Mouse (Mus musculus) hindbrain, embryonic 13.5 days (tissue): Measurements from ENCODE around the gene Selenbp1. TPM values are rescaled to one million over a fixed set of nuclear protein-coding genes. Genes with fewer than 3 reads are reported as not detected.
"Not testable (repeated sequence)": the region's sequence is repeated elsewhere in the genome, so short reads cannot be mapped to it uniquely, and the experiment has no call there.

ENCODE experiments used
- ATAC-seq: fragments of 200-750 bp; cut with Nextera tagmentation; 2 replicates; pipeline ENCODE4 v1.8.0; 2017; ENCODE audit warnings: moderate TSS enrichment; ENCODE audit not compliant: low FRiP score
- H3K27ac ChIP-seq: fragments of 300-500 bp; sonication (generic); 2 replicates; pipeline ENCODE4 v1.5.1; 2015; ENCODE audit warnings: inconsistent platforms, mild to moderate bottlenecking, moderate library complexity
- H3K27me3 ChIP-seq: fragments of 300-500 bp; sonication (generic); 2 replicates; pipeline ENCODE4 v1.6.1; 2015; ENCODE audit warnings: mild to moderate bottlenecking, inconsistent platforms
- H3K36me3 ChIP-seq: fragments of 300-500 bp; sonication (generic); 2 replicates; pipeline ENCODE4 v1.6.1; 2015; ENCODE audit warnings: mild to moderate bottlenecking, inconsistent platforms
- H3K4me1 ChIP-seq: fragments of 300-500 bp; sonication (generic); replicated peaks from 2 replicates; pipeline ENCODE4 v1.6.1; 2015; ENCODE audit warnings: inconsistent platforms
- H3K4me2 ChIP-seq: fragments of 300-500 bp; sonication (generic); 2 replicates; pipeline ENCODE4 v1.6.1; 2015; ENCODE audit warnings: inconsistent platforms, mild to moderate bottlenecking, moderate library complexity
- H3K4me3 ChIP-seq: fragments of 300-500 bp; sonication (generic); 2 replicates; pipeline ENCODE4 v1.5.1; 2015; ENCODE audit warnings: mild to moderate bottlenecking, inconsistent platforms
- H3K9ac ChIP-seq: fragments of 300-500 bp; sonication (generic); 2 replicates; pipeline ENCODE4 v1.6.1; 2015; ENCODE audit warnings: mild to moderate bottlenecking, inconsistent platforms
- H3K9me3 ChIP-seq: fragments of 300-500 bp; sonication (generic); 2 replicates; pipeline ENCODE4 v1.6.1; 2016; ENCODE audit warnings: inconsistent platforms
- WGBS: fragments of 180-500 bp; shearing (Covaris S2); methylation state at CpG from one replicate; pipeline ENCODE4 v1.1.7; 2015; 5-methylcytosine and 5-hydroxymethylcytosine counted together
- polyA plus RNA-seq: library from polyadenylated mRNA; unstranded; fragments of >200 nt; fragmentation: Nextera tagmentation; extraction: Ambion mirVana; gene quantifications from 2 replicates; pipeline ENCODE4 v1.2.1, GENCODE M21; 2015

Gene Selenbp1
- polyA plus RNA-seq, 1 experiment from 2014 or later, result 14.1 TPM

DNA sequence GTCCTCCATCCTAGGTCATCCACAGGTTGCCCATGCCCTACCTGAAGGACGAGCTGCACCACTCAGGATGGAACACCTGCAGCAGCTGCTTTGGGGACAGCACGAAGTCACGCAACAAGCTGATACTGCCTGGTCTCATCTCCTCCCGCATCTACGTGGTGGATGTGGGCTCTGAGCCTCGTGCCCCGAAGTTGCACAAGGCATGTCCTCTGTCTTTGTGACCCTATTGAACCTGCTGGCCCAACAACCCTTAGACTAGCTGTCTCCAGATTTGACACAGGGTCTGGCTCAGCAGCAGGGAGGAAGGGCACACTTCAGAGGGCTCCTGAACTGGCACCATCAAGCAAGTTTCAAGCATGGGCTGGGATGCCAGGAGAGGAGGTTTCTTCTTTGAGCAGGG lies 4.3 kb downstream of the Selenbp1 start:
- H3K9ac ChIP-seq, H3K4me3 ChIP-seq, H3K4me2 ChIP-seq, H3K9me3 ChIP-seq, H3K27me3 ChIP-seq, ATAC-seq, H3K27ac ChIP-seq, H3K36me3 ChIP-seq: not testable (repeated sequence)
- WGBS, result 93% methylated on average over 7 of the region's 7 CpGs
- peaks cover 11% of the 10 kb centered on the region for H3K4me1 ChIP-seq

GRCm38 (mm10) chr3:94940033-94940432 lies 7.2 kb downstream of the Selenbp1 start:
- 75% methylated on average over 9 of the region's 9 CpGs for WGBS
- not testable (repeated sequence) for H3K9ac ChIP-seq, ATAC-seq

GRCm38 (mm10) chr3:94942211-94942967 lies 9.5 kb downstream of the Selenbp1 start:
- not testable (repeated sequence) for H3K27me3 ChIP-seq, H3K9ac ChIP-seq, H3K27ac ChIP-seq, H3K9me3 ChIP-seq, H3K4me1 ChIP-seq, H3K4me3 ChIP-seq, H3K36me3 ChIP-seq, ATAC-seq, H3K4me2 ChIP-seq
- 92% methylated on average over 8 of the region's 9 CpGs for whole genome bisulfite sequencing

More at GRCm38 (mm10) chr3:94940033-94940432, 7.2 kb downstream of the Selenbp1 start:
- not testable (repeated sequence) for H3K27ac ChIP-seq, H3K36me3 ChIP-seq, H3K4me1 ChIP-seq, H3K4me3 ChIP-seq, H3K4me2 ChIP-seq, H3K9me3 ChIP-seq, H3K27me3 ChIP-seq

DNA sequence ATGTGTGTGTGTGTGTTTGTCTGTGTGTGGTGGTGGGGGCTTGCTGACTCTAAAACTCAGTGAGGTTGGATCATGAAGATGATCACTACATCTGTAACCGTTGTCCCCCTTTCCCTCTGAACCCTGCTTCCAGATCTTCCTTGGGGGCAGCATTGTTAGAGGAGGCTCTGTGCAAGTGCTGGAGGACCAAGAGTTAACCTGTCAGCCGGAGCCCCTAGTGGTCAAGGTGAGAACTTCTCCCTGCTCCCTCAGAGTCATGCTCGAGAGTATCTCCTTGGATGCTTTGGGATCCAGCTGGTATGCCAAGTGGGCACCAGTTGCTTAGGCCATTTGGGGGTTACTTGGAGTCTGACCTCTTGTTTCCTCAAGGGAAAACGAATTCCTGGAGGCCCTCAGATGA lies 10.8 kb downstream of the Selenbp1 start:
- H3K9ac ChIP-seq, H3K4me1 ChIP-seq, H3K4me3 ChIP-seq, H3K36me3 ChIP-seq, H3K27me3 ChIP-seq, ATAC-seq, H3K27ac ChIP-seq, H3K9me3 ChIP-seq, H3K4me2 ChIP-seq: not testable (repeated sequence)
- 33% methylated on average over 4 of the region's 4 CpGs for WGBS

GRCm38 (mm10) chr3:94948066-94948614 lies 15.3 kb downstream of the Selenbp1 start:
- Histone ChIP-seq H3K9me3 (no peaks in the 10 kb centered on the region), H3K4me1 (peaks cover 5% of the 10 kb centered on the region; the same call in 1 of the 2 replicates), H3K36me3 (no peaks in the 10 kb centered on the region), H3K27me3 (no peaks in the 10 kb centered on the region), H3K4me2 (no peak overlapping the region), H3K27ac (no peak overlapping the region), H3K9ac (no peak overlapping the region), H3K4me3 (no peak overlapping the region)
- WGBS, result 78% methylated on average over 3 of the region's 3 CpGs
- ATAC-seq, result no peak

- no peak overlapping the region for H3K4me2 ChIP-seq
- H3K9ac ChIP-seq, result no peak overlapping the region
- no peaks in the 10 kb centered on the region for H3K9me3 ChIP-seq
- no peak overlapping the region for H3K4me3 ChIP-seq
- no peaks in the 10 kb centered on the region for H3K27me3 ChIP-seq
- H3K27ac ChIP-seq, result no peak overlapping the region
- H3K36me3 ChIP-seq, result no peaks in the 10 kb centered on the region
- H3K4me1 ChIP-seq, result peaks cover 10% of the 10 kb centered on the region
- no peak for ATAC-seq
- 87% methylated on average over 3 of the region's 3 CpGs for WGBS
These were observed 16.8 kb downstream of the Selenbp1 start for GRCm38 (mm10) chr3:94949645-94950044.

- H3K4me2 ChIP-seq, result peak overlapping the region; percentile 52
- H3K9me3 ChIP-seq, result no peaks in the 10 kb centered on the region
- H3K27me3 ChIP-seq, result no peaks in the 10 kb centered on the region
- peaks cover 23% of the 10 kb centered on the region for H3K36me3 ChIP-seq
- WGBS, result 76% methylated on average over 5 of the region's 5 CpGs
- peak overlapping the region; percentile 90; the same call in 1 of the 2 replicates for H3K9ac ChIP-seq
- peaks cover 22% of the 10 kb centered on the region for H3K4me1 ChIP-seq
- H3K4me3 ChIP-seq, result peak overlapping the region; percentile 72
- ATAC-seq, result no peak
- 0 out of 2 replicates have a peak overlapping the region, but pooled peaks have one; percentile 97 for H3K27ac ChIP-seq
These were observed 19.9 kb downstream of the Selenbp1 start for GRCm38 (mm10) chr3:94952806-94953205.

DNA sequence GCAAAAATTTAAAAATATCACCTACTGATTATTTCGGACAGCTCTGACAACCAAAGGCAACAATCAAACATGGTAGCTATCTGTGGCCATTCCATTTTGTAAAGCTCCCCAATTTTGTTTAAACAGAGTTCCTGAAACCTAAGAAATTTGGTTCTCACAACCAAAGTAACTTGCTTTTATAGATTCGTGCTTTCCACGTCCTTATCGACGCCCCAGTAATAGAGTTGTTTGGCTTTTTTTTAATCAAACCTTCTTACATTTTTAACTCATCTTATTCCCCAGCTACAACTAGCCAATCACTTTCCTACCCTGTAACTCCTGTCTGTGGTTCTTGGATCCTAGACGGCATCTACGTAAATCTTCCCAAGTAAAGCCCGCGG lies 20.5 kb downstream of the Selenbp1 start:
- H3K4me3 ChIP-seq, result peak overlapping the region; percentile 72
- peak overlapping the region; percentile 52 for H3K4me2 ChIP-seq
- H3K27ac ChIP-seq, result peak overlapping the region; percentile 97
- peak overlapping the region; percentile 90 for H3K9ac ChIP-seq
- H3K27me3 ChIP-seq, result no peaks in the 10 kb centered on the region
- H3K9me3 ChIP-seq, result no peaks in the 10 kb centered on the region
- H3K4me1 ChIP-seq, result peaks cover 22% of the 10 kb centered on the region
- WGBS, result 17% methylated on average over 9 of the region's 9 CpGs
- H3K36me3 ChIP-seq, result peaks cover 29% of the 10 kb centered on the region
- ATAC-seq, result no peak

DNA sequence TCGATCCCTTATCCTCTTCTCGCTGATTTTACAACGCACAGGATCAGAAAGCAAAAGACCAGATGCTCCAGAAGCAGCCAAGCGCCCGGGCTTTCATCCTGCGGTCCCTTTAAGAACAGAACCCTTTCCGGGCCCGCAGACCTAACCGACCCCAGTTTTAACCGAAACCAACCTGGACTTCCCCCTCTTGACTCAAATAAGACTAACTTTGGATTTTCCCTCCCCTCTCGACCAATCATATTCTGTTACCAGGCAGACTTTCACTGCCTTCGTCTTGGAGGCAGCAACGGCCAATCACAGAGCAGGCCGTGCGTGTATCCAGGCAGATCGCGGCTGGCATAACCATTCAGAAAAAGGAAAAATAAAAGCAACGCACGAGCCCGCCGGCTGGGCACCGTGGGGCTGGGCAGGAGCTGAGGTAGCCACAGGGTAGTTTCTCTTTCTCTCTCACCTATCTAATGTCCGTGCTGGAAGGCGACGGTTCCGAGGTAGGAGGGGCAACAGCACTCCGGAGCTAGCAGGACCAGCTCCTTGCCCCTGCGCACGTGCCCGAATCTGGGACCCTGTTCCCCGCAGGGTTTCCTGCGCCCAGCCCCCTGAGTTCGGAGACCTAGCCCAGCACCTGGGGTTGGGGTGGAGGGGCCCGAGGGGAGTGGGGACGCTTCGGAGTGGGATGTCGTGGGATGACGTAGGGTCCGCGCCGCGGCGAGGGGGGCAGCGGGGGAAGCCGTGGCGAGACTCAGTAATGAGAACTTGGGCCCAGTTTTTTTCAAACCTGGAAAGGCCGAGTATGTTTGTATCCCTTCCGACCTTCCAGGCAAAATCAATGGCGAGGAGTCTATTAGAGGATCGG lies 21.1 kb downstream of the Selenbp1 start, which contains the start of gene Rfx5:
Gene Rfx5 (plus strand): TSS at position 312 of the 853 bp plus-strand sequence.
- ATAC-seq, result peak; percentile 97
- Histone ChIP-seq H3K36me3 (peaks cover 35% of the 10 kb centered on the region), H3K9me3 (no peaks in the 10 kb centered on the region), H3K4me1 (peaks cover 22% of the 10 kb centered on the region), H3K27ac (peak within 1 kb of the TSS; percentile 97), H3K4me3 (peak within 1 kb of the TSS; percentile 72), H3K27me3 (no peaks in the 10 kb centered on the region), H3K9ac (peak within 1 kb of the TSS; percentile 90), H3K4me2 (peak within 1 kb of the TSS; percentile 52)
- under 1% methylated on average over 50 of the region's 50 CpGs for WGBS

DNA sequence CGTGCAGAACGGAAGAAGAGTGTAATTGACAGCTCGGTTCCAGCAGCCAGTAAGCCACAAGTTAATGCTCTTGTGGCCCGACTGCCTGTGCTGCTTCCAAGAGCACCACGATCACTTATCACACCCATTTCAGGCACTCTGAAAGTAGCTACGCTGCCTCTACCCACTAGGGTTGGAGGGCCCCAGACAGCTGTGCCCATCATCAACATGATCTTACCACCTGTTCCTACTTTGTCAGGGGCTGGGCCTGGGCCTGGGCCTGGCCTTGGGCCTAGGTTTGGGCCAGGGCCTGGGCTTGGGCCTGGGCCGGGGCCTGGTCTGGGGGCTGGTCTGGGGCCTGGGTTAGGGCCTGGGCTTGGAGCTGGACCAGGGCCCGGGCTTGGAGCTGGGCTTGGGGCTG lies 25.4 kb downstream of the Selenbp1 start:
- H3K36me3 ChIP-seq, result peaks cover 38% of the 10 kb centered on the region
- no peaks in the 10 kb centered on the region for H3K27me3 ChIP-seq
- ATAC-seq, result no peak
- no peak overlapping the region for H3K9ac ChIP-seq
- H3K4me2 ChIP-seq, result no peak overlapping the region
- WGBS, result 94% methylated on average over 8 of the region's 8 CpGs
- peaks cover 17% of the 10 kb centered on the region for H3K4me1 ChIP-seq
- H3K4me3 ChIP-seq, result no peak overlapping the region
- H3K27ac ChIP-seq, result no peak overlapping the region
- H3K9me3 ChIP-seq, result no peaks in the 10 kb centered on the region

DNA sequence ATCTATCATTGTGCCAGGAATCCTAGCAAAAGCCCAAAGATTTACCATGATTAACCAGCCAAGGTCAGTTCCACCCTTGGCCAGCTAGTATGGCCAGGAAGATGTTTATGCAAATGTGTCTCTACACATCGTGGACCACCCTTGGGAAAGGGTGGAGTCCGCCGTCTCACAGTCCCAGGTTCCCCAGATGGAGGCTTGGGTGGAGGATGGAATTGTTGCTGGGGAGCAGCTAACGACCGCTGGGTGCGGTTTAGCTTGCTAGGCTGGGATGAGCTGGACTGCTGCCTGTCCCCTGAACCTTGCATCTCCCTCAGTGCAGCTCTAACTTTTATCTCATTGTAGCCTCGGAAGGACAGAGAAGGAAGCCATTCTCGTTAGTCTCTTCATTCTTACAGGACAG lies 27.0 kb downstream of the Selenbp1 start:
- Histone ChIP-seq H3K9me3 (no peaks in the 10 kb centered on the region), H3K4me3 (no peak overlapping the region), H3K36me3 (peaks cover 38% of the 10 kb centered on the region), H3K4me1 (peaks cover 12% of the 10 kb centered on the region), H3K9ac (peak overlapping the region; percentile 0; the same call in 1 of the 2 replicates), H3K27me3 (no peaks in the 10 kb centered on the region), H3K27ac (no peak overlapping the region), H3K4me2 (no peak overlapping the region)
- 64% methylated on average over 8 of the region's 8 CpGs for WGBS
- no peak for ATAC-seq

DNA sequence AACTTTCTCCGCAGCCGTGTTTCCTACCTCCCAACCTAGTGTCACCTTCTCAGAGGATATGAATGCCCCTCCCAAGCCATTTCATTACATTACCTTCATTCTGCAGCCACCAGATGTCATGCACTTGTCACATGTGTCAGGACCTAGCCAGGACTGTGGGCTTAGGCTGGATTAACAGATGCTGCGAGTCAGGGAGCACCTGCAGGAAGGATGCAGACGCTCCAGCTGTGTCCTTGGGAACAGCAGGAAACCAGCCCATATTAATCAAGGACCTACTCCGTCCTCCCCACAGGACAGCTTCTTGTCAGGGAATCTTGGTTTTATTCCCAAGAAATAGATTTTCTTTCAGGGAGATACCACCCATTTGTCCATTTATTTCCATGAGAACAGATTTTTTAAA lies 27.5 kb downstream of the Selenbp1 start:
- 54% methylated on average over 5 of the region's 5 CpGs for WGBS
- no peak overlapping the region for H3K4me3 ChIP-seq
- peaks cover 38% of the 10 kb centered on the region for H3K36me3 ChIP-seq
- no peaks in the 10 kb centered on the region for H3K27me3 ChIP-seq
- H3K4me2 ChIP-seq, result no peak overlapping the region
- no peak for ATAC-seq
- no peak overlapping the region for H3K27ac ChIP-seq
- peaks cover 7% of the 10 kb centered on the region for H3K4me1 ChIP-seq
- H3K9ac ChIP-seq, result 0 out of 2 replicates have a peak overlapping the region, but pooled peaks have one; percentile 0
- no peaks in the 10 kb centered on the region for H3K9me3 ChIP-seq
